Mouse (Mus musculus) megakaryocyte-erythroid progenitor cell, adult 5-6 weeks (primary cell): ENCODE data around the gene Slc35e3. TPM values are rescaled to one million over a fixed set of nuclear protein-coding genes. Genes with fewer than 3 reads are reported as not detected.
A peak's percentile ranks its signal among the peaks of the same experiment; 100 is the strongest.

Experiments used
- ATAC-seq: replicated peaks from 2 replicates; pipeline ENCODE4 v1.8.0; 2016; ENCODE audit warnings: mild to moderate bottlenecking, inconsistent platforms; ENCODE audit not compliant: severe bottlenecking, poor library complexity, low FRiP score, low TSS enrichment
- total RNA-seq, 2 experiments: library from RNA; stranded (forward) in 1 of 2; stranded (reverse) in 1 of 2; fragments of 200-1000, 215-1000 nt in 1 of 2; fragments of >200 nt in 1 of 2; fragmentation: Nextera tagmentation in 1 of 2; gene quantifications; 2 replicates each; pipeline ENCODE4 v1.2.3; 2014 to 2017

The Slc35e3 gene
- total RNA-seq, 2 experiments from 2014 or later: 5.2 to 7.2 TPM

- ATAC-seq: no peak
These were observed 7.8 kb upstream of the Slc35e3 start for GRCm38 (mm10) chr10:117753711-117754608.

- ATAC-seq: no peak
These were observed 6.9 kb upstream of the Slc35e3 start for GRCm38 (mm10) chr10:117752851-117753647.

- ATAC-seq: no peak
These were observed 6.2 kb upstream of the Slc35e3 start for GRCm38 (mm10) chr10:117752304-117752821.

GRCm38 (mm10) chr10:117751744-117752143, 5.6 kb upstream of the Slc35e3 start:
- no peak for ATAC-seq

GRCm38 (mm10) chr10:117751282-117751610, 5.1 kb upstream of the Slc35e3 start:
- no peak for ATAC-seq

- ATAC-seq: no peak
These were observed 4.5 kb upstream of the Slc35e3 start for GRCm38 (mm10) chr10:117750529-117751281.

GRCm38 (mm10) chr10:117749787-117750343, 3.7 kb upstream of the Slc35e3 start:
- no peak for ATAC-seq

- no peak for ATAC-seq
These were observed 3.0 kb upstream of the Slc35e3 start for GRCm38 (mm10) chr10:117749050-117749686.

- no peak for ATAC-seq
These were observed 2.3 kb upstream of the Slc35e3 start for GRCm38 (mm10) chr10:117748276-117749049.

- no peak for ATAC-seq
These were observed 1.5 kb upstream of the Slc35e3 start for GRCm38 (mm10) chr10:117747711-117748110.

GRCm38 (mm10) chr10:117745570-117746296, 432 bp downstream of the Slc35e3 start:
- ATAC-seq: peak; percentile 45

GRCm38 (mm10) chr10:117743917-117744316, 2.2 kb downstream of the Slc35e3 start:
- no peak for ATAC-seq

GRCm38 (mm10) chr10:117743182-117743581, 3.0 kb downstream of the Slc35e3 start:
- no peak for ATAC-seq

GRCm38 (mm10) chr10:117742618-117743017, 3.5 kb downstream of the Slc35e3 start:
- ATAC-seq: no peak

GRCm38 (mm10) chr10:117741698-117742475, 4.3 kb downstream of the Slc35e3 start:
- no peak for ATAC-seq

- no peak for ATAC-seq
These were observed 5.2 kb downstream of the Slc35e3 start for GRCm38 (mm10) chr10:117740921-117741320.

GRCm38 (mm10) chr10:117740171-117740570, 6.0 kb downstream of the Slc35e3 start:
- ATAC-seq: no peak
